Mouse (Mus musculus): ENCODE measurements around the gene Lyl1. TPM values are rescaled to one million over a fixed set of nuclear protein-coding genes. Genes with fewer than 3 reads are reported as not detected.

Gene Lyl1
- polyA plus RNA-seq, 1 experiment from 2014 or later, result 5.5 TPM

DNA sequence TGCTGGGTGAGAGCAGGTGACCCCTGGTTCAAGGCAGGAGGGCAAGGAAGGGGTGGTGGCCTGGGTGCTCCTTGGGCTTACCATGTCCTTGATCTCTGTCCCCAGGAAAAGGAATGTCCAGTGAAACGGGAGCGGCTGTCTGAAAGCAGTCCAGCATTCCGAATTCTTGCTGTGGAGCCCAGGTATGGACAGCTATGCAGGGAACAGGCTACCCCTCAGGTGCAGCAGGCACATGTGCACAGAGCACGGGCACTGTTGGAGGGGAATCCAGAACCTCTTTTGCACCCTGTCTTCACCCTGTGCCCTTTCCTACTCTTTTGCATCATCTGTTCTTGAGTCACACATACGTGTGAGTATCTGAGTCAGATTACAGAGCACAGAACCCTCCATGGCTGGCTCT, 3.0 kb upstream of the Lyl1 start:
- ATAC-seq, result no peak
- WGBS, result 84% methylated on average over 5 of the region's 5 CpGs
- H3K4me2 ChIP-seq (replicated peaks), result no peak overlapping the region
- H3K4me3 ChIP-seq (replicated peaks), result no peak overlapping the region
- H3K36me3 ChIP-seq, result peaks cover 35% of the 10 kb centered on the region
- peaks cover 10% of the 10 kb centered on the region; the same call in 1 of the 2 replicates for H3K4me1 ChIP-seq (replicated peaks)
- no peaks in the 10 kb centered on the region for H3K9me3 ChIP-seq
- no peak overlapping the region for H3K27ac ChIP-seq
- H3K9ac ChIP-seq, result no peak overlapping the region
- H3K27me3 ChIP-seq (replicated peaks), result peaks cover 24% of the 10 kb centered on the region

- H3K27ac ChIP-seq, result 0 out of 2 replicates have a peak overlapping the region, but pooled peaks have one; percentile 37
- H3K27me3 ChIP-seq (replicated peaks), result peaks cover 31% of the 10 kb centered on the region
- 80% methylated on average over 9 of the region's 9 CpGs for WGBS
- no peak for ATAC-seq
- peaks cover 10% of the 10 kb centered on the region; the same call in 1 of the 2 replicates for H3K4me1 ChIP-seq (replicated peaks)
- no peak overlapping the region for H3K4me2 ChIP-seq (replicated peaks)
- no peak overlapping the region for H3K9ac ChIP-seq
- no peak overlapping the region for H3K4me3 ChIP-seq (replicated peaks)
- peaks cover 35% of the 10 kb centered on the region for H3K36me3 ChIP-seq
- no peaks in the 10 kb centered on the region for H3K9me3 ChIP-seq
These were observed 2.3 kb upstream of the Lyl1 start for GRCm38 (mm10) chr8:84698929-84699401.

DNA sequence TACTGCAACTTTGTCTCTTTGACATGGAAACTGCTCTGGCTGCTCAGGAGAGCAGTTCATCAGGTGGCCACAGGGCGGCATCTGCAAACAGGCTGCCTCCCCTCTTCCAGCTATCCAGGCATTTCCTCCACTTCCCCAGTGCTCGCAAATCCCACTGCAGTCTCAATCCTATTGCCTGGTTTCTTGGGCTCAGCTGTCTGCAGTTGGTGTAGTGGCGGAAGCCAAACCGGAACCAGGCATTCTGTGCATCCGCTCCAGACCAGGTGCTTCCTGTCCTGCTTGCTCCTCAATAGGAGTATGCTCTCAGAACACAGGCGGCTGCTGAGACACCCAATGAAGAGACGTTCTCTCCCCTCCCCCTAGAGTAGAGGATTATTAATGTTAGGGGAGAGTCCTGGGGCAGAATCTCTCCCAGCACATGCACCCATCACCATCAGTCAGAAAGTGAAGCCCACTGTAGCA, 1.4 kb upstream of the Lyl1 start:
- H3K9ac ChIP-seq, result no peak overlapping the region
- WGBS, result 56% methylated on average over 7 of the region's 7 CpGs
- H3K4me1 ChIP-seq (replicated peaks), result peaks cover 12% of the 10 kb centered on the region
- H3K27ac ChIP-seq, result peak overlapping the region; percentile 37; the same call in 1 of the 2 replicates
- peaks cover 40% of the 10 kb centered on the region for H3K27me3 ChIP-seq (replicated peaks)
- no peak overlapping the region for H3K4me3 ChIP-seq (replicated peaks)
- no peaks in the 10 kb centered on the region for H3K9me3 ChIP-seq
- ATAC-seq, result peak; percentile 15; the same call in 1 of the 2 replicates
- H3K36me3 ChIP-seq, result peaks cover 35% of the 10 kb centered on the region
- no peak overlapping the region for H3K4me2 ChIP-seq (replicated peaks)

- H3K9me3 ChIP-seq, result no peaks in the 10 kb centered on the region
- WGBS, result 82% methylated on average over 5 of the region's 5 CpGs
- H3K27me3 ChIP-seq (replicated peaks), result peaks cover 46% of the 10 kb centered on the region
- no peak for ATAC-seq
- no peak overlapping the region for H3K4me2 ChIP-seq (replicated peaks)
- no peak overlapping the region for H3K27ac ChIP-seq
- H3K36me3 ChIP-seq, result peaks cover 29% of the 10 kb centered on the region; the same call in 1 of the 2 replicates
- no peak overlapping the region for H3K4me3 ChIP-seq (replicated peaks)
- no peak overlapping the region for H3K9ac ChIP-seq
- peaks cover 19% of the 10 kb centered on the region for H3K4me1 ChIP-seq (replicated peaks)
These were observed 731 bp upstream of the Lyl1 start for GRCm38 (mm10) chr8:84700526-84700925.

DNA sequence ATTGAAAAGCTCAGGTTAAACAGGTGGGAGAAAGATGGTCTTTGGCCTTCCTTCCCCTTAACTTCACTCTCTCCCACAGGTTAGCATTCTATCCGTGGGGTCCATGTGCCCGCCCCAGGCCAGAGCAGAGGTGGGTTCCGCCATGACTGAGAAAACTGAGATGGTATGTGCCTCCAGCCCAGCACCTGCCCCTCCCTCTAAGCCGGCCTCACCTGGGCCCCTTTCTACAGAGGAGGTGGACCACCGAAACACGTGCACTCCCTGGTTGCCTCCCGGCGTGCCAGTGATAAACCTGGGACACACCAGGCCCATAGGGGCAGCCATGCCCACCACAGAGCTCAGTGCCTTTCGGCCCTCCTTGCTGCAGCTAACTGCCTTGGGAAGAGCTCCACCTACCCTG, 1.3 kb downstream of the Lyl1 start:
- 75% methylated on average over 9 of the region's 9 CpGs for WGBS
- Histone ChIP-seq H3K4me2 (replicated peaks) (peak overlapping the region; percentile 31), H3K9ac (no peak overlapping the region), H3K9me3 (no peaks in the 10 kb centered on the region), H3K27ac (no peak overlapping the region), H3K4me1 (replicated peaks) (peaks cover 33% of the 10 kb centered on the region), H3K4me3 (replicated peaks) (peak overlapping the region; percentile 21; the same call in 1 of the 2 replicates), H3K27me3 (replicated peaks) (peaks cover 61% of the 10 kb centered on the region), H3K36me3 (peaks cover 14% of the 10 kb centered on the region; the same call in 1 of the 2 replicates)
- no peak for ATAC-seq

DNA sequence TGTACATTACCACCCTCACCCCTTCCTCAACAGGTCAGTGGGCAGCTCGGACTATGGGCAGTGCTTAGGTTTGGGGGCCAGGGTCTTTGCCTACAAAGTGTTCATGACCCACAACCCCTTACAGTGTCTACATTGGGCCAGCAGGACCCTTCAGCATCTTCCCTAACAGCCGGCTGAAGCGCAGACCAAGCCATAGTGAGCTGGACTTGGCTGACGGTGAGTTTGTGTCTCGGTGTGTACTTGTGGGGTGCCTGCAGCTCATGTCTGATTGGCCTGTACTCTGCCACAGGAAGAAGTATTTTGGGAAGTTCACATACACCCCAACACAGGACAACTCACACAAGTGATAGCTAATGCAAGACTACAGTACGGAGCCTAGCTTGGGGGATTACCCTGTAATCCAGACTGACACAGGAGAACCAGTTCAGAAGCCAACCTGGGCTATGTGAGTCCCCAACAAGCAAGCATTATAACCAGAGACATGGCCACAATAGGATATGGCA, 1.8 kb downstream of the Lyl1 start:
- Histone ChIP-seq H3K27me3 (replicated peaks) (peaks cover 66% of the 10 kb centered on the region), H3K27ac (no peak overlapping the region), H3K4me1 (replicated peaks) (peaks cover 38% of the 10 kb centered on the region), H3K9me3 (no peaks in the 10 kb centered on the region), H3K36me3 (0 out of 2 replicates have a peak, but pooled peaks cover 11% of the 10 kb centered on the region), H3K9ac (no peak overlapping the region), H3K4me2 (replicated peaks) (peak overlapping the region; percentile 54), H3K4me3 (replicated peaks) (0 out of 2 replicates have a peak overlapping the region, but pooled peaks have one; percentile 21)
- 85% methylated on average over 6 of the region's 6 CpGs for WGBS
- ATAC-seq, result no peak

- 14% methylated on average over 38 of the region's 38 CpGs for WGBS
- no peak overlapping the region for H3K9ac ChIP-seq
- peaks cover 41% of the 10 kb centered on the region for H3K4me1 ChIP-seq (replicated peaks)
- 0 out of 2 replicates have a peak, but pooled peaks have one; percentile 3 for ATAC-seq
- H3K4me2 ChIP-seq (replicated peaks), result peak overlapping the region; percentile 54
- 0 out of 2 replicates have a peak, but pooled peaks cover 5% of the 10 kb centered on the region for H3K36me3 ChIP-seq
- H3K27ac ChIP-seq, result no peak overlapping the region
- H3K9me3 ChIP-seq, result no peaks in the 10 kb centered on the region
- H3K27me3 ChIP-seq (replicated peaks), result peaks cover 71% of the 10 kb centered on the region
- H3K4me3 ChIP-seq (replicated peaks), result peak overlapping the region; percentile 13
These were observed 2.4 kb downstream of the Lyl1 start for GRCm38 (mm10) chr8:84703466-84704249.

- H3K36me3 ChIP-seq, result 0 out of 2 replicates have a peak, but pooled peaks cover 1% of the 10 kb centered on the region
- H3K4me2 ChIP-seq (replicated peaks), result peak overlapping the region; percentile 54
- no peaks in the 10 kb centered on the region for H3K9me3 ChIP-seq
- peak; percentile 50 for ATAC-seq
- WGBS, result 4% methylated on average over 16 of the region's 16 CpGs
- H3K9ac ChIP-seq, result no peak overlapping the region
- H3K27ac ChIP-seq, result no peak overlapping the region
- H3K27me3 ChIP-seq (replicated peaks), result peaks cover 76% of the 10 kb centered on the region
- peak overlapping the region; percentile 13 for H3K4me3 ChIP-seq (replicated peaks)
- peaks cover 42% of the 10 kb centered on the region for H3K4me1 ChIP-seq (replicated peaks)
These were observed 3.1 kb downstream of the Lyl1 start for GRCm38 (mm10) chr8:84704356-84704755.

- Histone ChIP-seq H3K9ac (peak overlapping the region; percentile 5; the same call in 1 of the 2 replicates), H3K4me1 (replicated peaks) (peaks cover 42% of the 10 kb centered on the region), H3K9me3 (no peaks in the 10 kb centered on the region), H3K27me3 (replicated peaks) (peaks cover 76% of the 10 kb centered on the region), H3K4me2 (replicated peaks) (peak overlapping the region; percentile 54), H3K36me3 (no peaks in the 10 kb centered on the region), H3K4me3 (replicated peaks) (peak overlapping the region; percentile 15), H3K27ac (no peak overlapping the region)
- no peak for ATAC-seq
- 5% methylated on average over 61 of the region's 61 CpGs for WGBS
These were observed 3.9 kb downstream of the Lyl1 start for GRCm38 (mm10) chr8:84704867-84705831.

- Histone ChIP-seq H3K9ac (no peak overlapping the region), H3K4me1 (replicated peaks) (peaks cover 42% of the 10 kb centered on the region), H3K27ac (no peak overlapping the region), H3K4me2 (replicated peaks) (peak overlapping the region; percentile 54), H3K36me3 (no peaks in the 10 kb centered on the region), H3K4me3 (replicated peaks) (no peak overlapping the region), H3K9me3 (no peaks in the 10 kb centered on the region), H3K27me3 (replicated peaks) (peaks cover 78% of the 10 kb centered on the region)
- no peak for ATAC-seq
- 13% methylated on average over 12 of the region's 12 CpGs for WGBS
These were observed 4.7 kb downstream of the Lyl1 start for GRCm38 (mm10) chr8:84705960-84706359.

- Histone ChIP-seq H3K27ac (peak overlapping the region; percentile 10; the same call in 1 of the 2 replicates), H3K4me3 (replicated peaks) (peak overlapping the region; percentile 28), H3K9ac (peak overlapping the region; percentile 32; the same call in 1 of the 2 replicates), H3K27me3 (replicated peaks) (peaks cover 77% of the 10 kb centered on the region), H3K36me3 (no peaks in the 10 kb centered on the region), H3K9me3 (no peaks in the 10 kb centered on the region), H3K4me2 (replicated peaks) (peak overlapping the region; percentile 58), H3K4me1 (replicated peaks) (peaks cover 40% of the 10 kb centered on the region)
- ATAC-seq, result 0 out of 2 replicates have a peak, but pooled peaks have one; percentile 6
- WGBS, result 10% methylated on average over 45 of the region's 45 CpGs
These were observed 5.5 kb downstream of the Lyl1 start for GRCm38 (mm10) chr8:84706610-84707266.
